Mouse (Mus musculus) stomach, embryonic 16.5 days (tissue): ENCODE measurements around the gene Adamts2. TPM values are rescaled to one million over a fixed set of nuclear protein-coding genes. Genes with fewer than 3 reads are reported as not detected.

Experiments
- ATAC-seq: fragments of 200-750 bp; cut with Nextera tagmentation; 2 replicates; pipeline ENCODE4 v1.8.0; 2017; ENCODE audit warnings: moderate number of reproducible peaks, moderate TSS enrichment; ENCODE audit not compliant: insufficient read depth, low FRiP score
- H3K27ac ChIP-seq: fragments of 300-500 bp; sonication (generic); 2 replicates; pipeline ENCODE4 v1.5.1; 2014; ENCODE audit warnings: low read length
- H3K27me3 ChIP-seq: fragments of 300-500 bp; sonication (generic); 2 replicates; pipeline ENCODE4 v1.6.1; 2014; ENCODE audit warnings: low read length, control low read depth, mixed read lengths; ENCODE audit not compliant: control insufficient read depth, insufficient read depth
- H3K36me3 ChIP-seq: fragments of 300-500 bp; sonication (generic); 2 replicates; pipeline ENCODE4 v1.6.1; 2014; ENCODE audit warnings: low read length; ENCODE audit not compliant: control insufficient read depth, insufficient read depth
- H3K4me1 ChIP-seq: fragments of 300-500 bp; sonication (generic); 2 replicates; pipeline ENCODE4 v1.6.1; 2014; ENCODE audit warnings: low read length, control low read depth, mixed read lengths; ENCODE audit not compliant: control insufficient read depth, insufficient read depth
- H3K4me2 ChIP-seq: fragments of 300-500 bp; sonication (generic); 2 replicates; pipeline ENCODE4 v1.6.1; 2014; ENCODE audit warnings: low read depth, low read length, mixed read lengths
- H3K4me3 ChIP-seq: fragments of 300-500 bp; sonication (generic); replicated peaks from 2 replicates; pipeline ENCODE4 v1.5.1; 2014; ENCODE audit warnings: mild to moderate bottlenecking, low read length
- H3K9ac ChIP-seq: fragments of 300-500 bp; sonication (generic); 2 replicates; pipeline ENCODE4 v1.6.1; 2014; ENCODE audit warnings: low read length
- H3K9me3 ChIP-seq: fragments of 300-500 bp; sonication (generic); replicated peaks from 2 replicates; pipeline ENCODE4 v1.6.1; 2016; ENCODE audit warnings: low read length, control low read depth; ENCODE audit not compliant: control insufficient read depth
- WGBS: fragments of 180-500 bp; shearing (Covaris S2); extraction: QIAGEN DNeasy Blood & Tissue Kit; methylation state at CpG from one replicate; pipeline ENCODE4 v1.1.7; 2014; 5-methylcytosine and 5-hydroxymethylcytosine counted together
- polyA plus RNA-seq: library from polyadenylated mRNA; unstranded; fragments of >200 nt; fragmentation: Nextera tagmentation; extraction: Ambion mirVana; gene quantifications from 2 replicates; pipeline ENCODE4 v1.2.1, GENCODE M21; 2015

Gene Adamts2
- polyA plus RNA-seq, 1 experiment from 2014 or later: 13.3 TPM

- Histone ChIP-seq H3K36me3 (no peaks in the 10 kb centered on the region), H3K9me3 (no peaks in the 10 kb centered on the region), H3K4me1 (no peaks in the 10 kb centered on the region), H3K4me2 (no peak overlapping the region), H3K27ac (no peak overlapping the region), H3K9ac (no peak overlapping the region), H3K4me3 (no peak overlapping the region), H3K27me3 (no peaks in the 10 kb centered on the region)
- no peak for ATAC-seq
Observed at GRCm38 (mm10) chr11:50798836-50799235, 197.0 kb downstream of the Adamts2 start.

- Histone ChIP-seq H3K36me3 (peaks cover 57% of the 10 kb centered on the region), H3K4me1 (no peaks in the 10 kb centered on the region), H3K4me3 (no peak overlapping the region), H3K27me3 (no peaks in the 10 kb centered on the region), H3K4me2 (no peak overlapping the region), H3K9me3 (peaks cover 25% of the 10 kb centered on the region), H3K9ac (no peak overlapping the region), H3K27ac (no peak overlapping the region)
- no peak for ATAC-seq
- WGBS: 95% methylated on average over 4 of the region's 4 CpGs
Observed at GRCm38 (mm10) chr11:50814233-50814632, 212.3 kb downstream of the Adamts2 start.

GRCm38 (mm10) chr11:50826214-50826613 lies 224.3 kb downstream of the Adamts2 start:
- Histone ChIP-seq H3K4me1 (0 out of 2 replicates have a peak, but pooled peaks cover 6% of the 10 kb centered on the region), H3K36me3 (peaks cover 7% of the 10 kb centered on the region; the same call in 1 of the 2 replicates), H3K9ac (peak overlapping the region; percentile 83; the same call in 1 of the 2 replicates), H3K9me3 (no peaks in the 10 kb centered on the region), H3K27ac (no peak overlapping the region), H3K4me2 (peak overlapping the region; percentile 49), H3K4me3 (peak overlapping the region; percentile 78), H3K27me3 (no peaks in the 10 kb centered on the region)
- ATAC-seq: no peak
- 48% methylated on average over 2 of the region's 2 CpGs for WGBS

GRCm38 (mm10) chr11:50827010-50827953 lies 225.4 kb downstream of the Adamts2 start, which contains the start of gene Zfp354c:
Zfp354c (minus strand) TSS chr11:50827724.
- peaks cover 7% of the 10 kb centered on the region; the same call in 1 of the 2 replicates for H3K36me3 ChIP-seq
- H3K4me2 ChIP-seq: peak within 1 kb of the TSS; percentile 49
- WGBS: under 1% methylated on average over 45 of the region's 45 CpGs
- H3K27ac ChIP-seq: peak within 1 kb of the TSS; percentile 38
- H3K4me1 ChIP-seq: 0 out of 2 replicates have a peak, but pooled peaks cover 6% of the 10 kb centered on the region
- peak; percentile 94 for ATAC-seq
- H3K9ac ChIP-seq: peak within 1 kb of the TSS; percentile 83
- H3K9me3 ChIP-seq: no peaks in the 10 kb centered on the region
- H3K27me3 ChIP-seq: no peaks in the 10 kb centered on the region
- H3K4me3 ChIP-seq: peak within 1 kb of the TSS; percentile 78

GRCm38 (mm10) chr11:50835727-50836126 lies 233.8 kb downstream of the Adamts2 start:
- H3K27me3 ChIP-seq: no peaks in the 10 kb centered on the region
- 83% methylated on average over 4 of the region's 4 CpGs for WGBS
- ATAC-seq: no peak
- H3K9ac ChIP-seq: no peak overlapping the region
- no peak overlapping the region for H3K4me2 ChIP-seq
- no peak overlapping the region for H3K4me3 ChIP-seq
- no peak overlapping the region for H3K27ac ChIP-seq
- H3K9me3 ChIP-seq: peaks cover 8% of the 10 kb centered on the region
- 0 out of 2 replicates have a peak, but pooled peaks cover 10% of the 10 kb centered on the region for H3K36me3 ChIP-seq
- H3K4me1 ChIP-seq: peaks cover 8% of the 10 kb centered on the region

GRCm38 (mm10) chr11:50841023-50841735 lies 239.3 kb downstream of the Adamts2 start, which contains the start of gene Zfp879:
Zfp879 (minus strand) TSS chr11:50841552.
- H3K9ac ChIP-seq: peak within 1 kb of the TSS; percentile 72
- H3K4me3 ChIP-seq: peak within 1 kb of the TSS; percentile 45
- H3K9me3 ChIP-seq: no peaks in the 10 kb centered on the region
- WGBS: 10% methylated on average over 22 of the region's 22 CpGs
- H3K27me3 ChIP-seq: no peaks in the 10 kb centered on the region
- peak within 1 kb of the TSS; percentile 94 for H3K27ac ChIP-seq
- H3K4me1 ChIP-seq: peaks cover 13% of the 10 kb centered on the region
- H3K4me2 ChIP-seq: peak within 1 kb of the TSS; percentile 58
- no peaks in the 10 kb centered on the region for H3K36me3 ChIP-seq
- ATAC-seq: peak; percentile 94

GRCm38 (mm10) chr11:50845951-50846350 lies 244.1 kb downstream of the Adamts2 start:
- no peak overlapping the region for H3K4me3 ChIP-seq
- peaks cover 30% of the 10 kb centered on the region for H3K27me3 ChIP-seq
- 0 out of 2 replicates have a peak, but pooled peaks cover 2% of the 10 kb centered on the region for H3K4me1 ChIP-seq
- no peaks in the 10 kb centered on the region for H3K9me3 ChIP-seq
- no peaks in the 10 kb centered on the region for H3K36me3 ChIP-seq
- WGBS: 83% methylated on average over 3 of the region's 3 CpGs
- no peak overlapping the region for H3K4me2 ChIP-seq
- no peak for ATAC-seq
- no peak overlapping the region for H3K27ac ChIP-seq
- H3K9ac ChIP-seq: no peak overlapping the region

- no peak overlapping the region for H3K9ac ChIP-seq
- H3K36me3 ChIP-seq: no peaks in the 10 kb centered on the region
- WGBS: 75% methylated on average over 5 of the region's 5 CpGs
- no peak overlapping the region for H3K4me2 ChIP-seq
- H3K27ac ChIP-seq: no peak overlapping the region
- H3K4me1 ChIP-seq: 0 out of 2 replicates have a peak, but pooled peaks cover 4% of the 10 kb centered on the region
- H3K4me3 ChIP-seq: no peak overlapping the region
- H3K27me3 ChIP-seq: peaks cover 41% of the 10 kb centered on the region
- no peaks in the 10 kb centered on the region for H3K9me3 ChIP-seq
- ATAC-seq: no peak
Observed at GRCm38 (mm10) chr11:50847047-50847446, 245.2 kb downstream of the Adamts2 start.
